Mouse (Mus musculus) activated CD4-positive, CD25-positive, alpha-beta regulatory T cell (primary cell): Measurements from ENCODE around the gene Gm10638. TPM values are rescaled to one million over a fixed set of nuclear protein-coding genes. Genes with fewer than 3 reads are reported as not detected.

Source experiments
- polyA plus RNA-seq, 2 experiments: library from polyadenylated mRNA; unstranded; fragments of 100-300 nt; shearing (Covaris generic); gene quantifications; one replicate each; pipeline ENCODE4 v1.2.1; 2017

Gene Gm10638
- polyA plus RNA-seq = 1 to 10 TPM; 1.5 to 2.4 TPM

DNA sequence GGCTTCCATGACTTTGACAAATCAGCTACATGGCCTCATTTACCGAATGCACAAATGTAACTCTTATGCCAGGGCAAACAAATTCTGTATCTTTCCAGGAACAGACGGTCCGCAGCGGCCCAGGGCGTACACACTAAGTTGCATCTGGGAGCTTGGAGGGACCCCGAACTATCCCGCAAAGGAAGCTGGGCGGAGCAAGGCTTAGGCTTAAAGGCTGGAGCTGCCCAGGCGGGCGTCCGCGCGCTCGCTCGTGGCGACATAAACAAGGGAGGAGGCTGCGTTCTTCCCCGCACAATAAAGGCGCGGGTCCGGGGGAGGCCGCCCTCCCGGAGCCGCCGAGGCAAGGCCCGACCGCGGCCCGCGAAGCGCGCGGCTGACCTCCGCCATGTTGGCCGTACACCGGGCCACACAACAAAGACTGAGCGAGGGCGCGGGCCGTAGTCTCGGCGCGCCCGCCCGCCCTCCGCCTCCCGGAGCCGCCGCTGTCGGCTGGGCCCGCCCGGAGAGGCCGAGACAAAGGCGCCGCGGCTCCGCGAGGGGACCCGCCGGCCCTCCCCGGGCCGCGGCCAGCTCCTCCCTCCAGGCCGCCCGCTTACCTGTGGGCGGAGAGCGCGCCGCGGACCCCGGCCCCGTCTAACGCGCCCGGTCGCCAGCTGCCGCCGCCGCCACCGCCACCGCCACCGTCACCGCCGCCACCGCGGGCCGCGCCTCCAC lies at the start of gene Gm10638, which contains the start of gene Siah1a:
Gene Gm10638 (plus strand): TSS at position 479 of the 714 bp plus-strand sequence.
Gene Siah1a (minus strand): TSS at position 714 of the 714 bp plus-strand sequence.

Other genes with a start within 250 kb of the Gm10638 start
- gene Abcc12, start 165.0 kb upstream of the Gm10638 start, polyA plus RNA-seq = under 1 TPM in 1 of 2 experiments, not detected in 1; 0.04 TPM
- gene Lonp2, start 121.7 kb upstream of the Gm10638 start, polyA plus RNA-seq = 100 to 1,000 TPM in 1 of 2 experiments, 10 to 100 TPM in 1; 81.6 to 112 TPM
- 10 to 100 TPM; 29.5 to 39.4 TPM for gene Siah1a, start 235 bp downstream of the Gm10638 start, polyA plus RNA-seq
- 10 to 100 TPM; 21.2 to 22.1 TPM for gene N4bp1, start 139.6 kb downstream of the Gm10638 start, polyA plus RNA-seq